Mouse (Mus musculus): ENCODE data around the gene Il17ra.

- TF ChIP-seq CTCF (IDR thresholded peaks at IDR 0.05; ENCODE audit: low read depth) (no peak), EP300 (IDR thresholded peaks at IDR 0.05; ENCODE audit: low read depth) (peak; percentile 69; the same call in 1 of the 2 replicates)
These were observed 8.4 kb upstream of the Il17ra start for GRCm38 (mm10) chr6:120454627-120455077.

Measured in liver, postnatal 0 days (tissue).